Mouse (Mus musculus) hindbrain, embryonic 14.5 days (tissue): ENCODE results near the gene Foxn3. TPM values are rescaled to one million over a fixed set of nuclear protein-coding genes. Genes with fewer than 3 reads are reported as not detected.

Experiments
- ATAC-seq: fragments of 200-750 bp; cut with Nextera tagmentation; 2 replicates; pipeline ENCODE4 v1.8.0; 2017; ENCODE audit warnings: moderate number of reproducible peaks, mild to moderate bottlenecking, moderate TSS enrichment, moderate library complexity; ENCODE audit not compliant: low FRiP score
- DNase-seq: peaks from one replicate; pipeline ENCODE4 v3.0.0-alpha.2; 2015; ENCODE audit warnings: low spot score
- H3K27ac ChIP-seq: fragments of 300-500 bp; sonication (generic); 2 replicates; pipeline ENCODE4 v1.5.1; 2014; ENCODE audit warnings: mild to moderate bottlenecking, moderate library complexity
- H3K27me3 ChIP-seq: fragments of 300-500 bp; sonication (generic); 2 replicates; pipeline ENCODE4 v1.6.1; 2014; ENCODE audit warnings: mild to moderate bottlenecking, low read length, mixed read lengths; ENCODE audit not compliant: control insufficient read depth, insufficient read depth
- H3K36me3 ChIP-seq: fragments of 300-500 bp; sonication (generic); replicated peaks from 2 replicates; pipeline ENCODE4 v1.6.1; 2014; ENCODE audit not compliant: control insufficient read depth, insufficient read depth
- H3K4me1 ChIP-seq: fragments of 300-500 bp; sonication (generic); replicated peaks from 2 replicates; pipeline ENCODE4 v1.6.1; 2014; ENCODE audit warnings: antibody characterized with exemption, low read length, mixed read lengths; ENCODE audit not compliant: control insufficient read depth, insufficient read depth
- H3K4me2 ChIP-seq: fragments of 300-500 bp; sonication (generic); replicated peaks from 2 replicates; pipeline ENCODE4 v1.6.1; 2014; ENCODE audit warnings: mild to moderate bottlenecking, moderate library complexity
- H3K4me3 ChIP-seq: fragments of 300-500 bp; sonication (generic); replicated peaks from 2 replicates; pipeline ENCODE4 v1.5.1; 2014; ENCODE audit warnings: mild to moderate bottlenecking, low read length
- H3K9ac ChIP-seq: fragments of 300-500 bp; sonication (generic); 2 replicates; pipeline ENCODE4 v1.6.1; 2014
- H3K9me3 ChIP-seq: fragments of 300-500 bp; sonication (generic); 2 replicates; pipeline ENCODE4 v1.6.1; 2016; ENCODE audit warnings: low read length; ENCODE audit not compliant: control insufficient read depth
- WGBS: fragments of 180-500 bp; shearing (Covaris S2); extraction: QIAGEN DNeasy Blood & Tissue Kit; methylation state at CpG from one replicate; pipeline ENCODE4 v1.1.7; 2014; 5-methylcytosine and 5-hydroxymethylcytosine counted together
- polyA plus RNA-seq: library from polyadenylated mRNA; unstranded; fragments of >200 nt; fragmentation: Nextera tagmentation; extraction: Ambion mirVana; gene quantifications from 2 replicates; pipeline ENCODE4 v1.2.1, GENCODE M21; 2014

The Foxn3 gene
- polyA plus RNA-seq, 1 experiment from 2014 or later: 84.9 TPM

DNA sequence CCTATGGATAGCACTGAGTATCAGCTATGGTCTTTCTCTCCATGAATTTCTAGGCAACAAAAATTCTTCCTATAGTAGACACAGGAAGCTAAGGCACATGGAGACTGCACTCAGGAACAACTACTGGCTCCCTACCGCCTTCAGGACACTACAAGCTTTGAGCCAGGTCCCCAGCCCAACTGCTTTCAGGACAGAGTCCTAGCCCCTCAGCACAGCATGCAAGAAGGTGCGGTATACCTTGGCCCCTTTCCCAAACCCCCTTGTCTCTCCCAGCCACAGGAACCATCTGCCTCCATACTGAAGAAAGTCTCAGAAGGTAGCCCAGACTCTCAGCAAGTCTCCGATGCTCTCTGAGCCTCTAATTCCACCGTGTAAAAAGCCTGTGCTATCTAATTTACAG, 189.8 kb downstream of the Foxn3 start:
- H3K4me3 ChIP-seq: no peak overlapping the region
- no peaks in the 10 kb centered on the region for H3K27me3 ChIP-seq
- H3K4me2 ChIP-seq: no peak overlapping the region
- no peaks in the 10 kb centered on the region for H3K9me3 ChIP-seq
- H3K9ac ChIP-seq: no peak overlapping the region
- DNase-seq (no peak), ATAC-seq (no peak)
- peak overlapping the region; percentile 22; the same call in 1 of the 2 replicates for H3K27ac ChIP-seq
- H3K36me3 ChIP-seq: no peaks in the 10 kb centered on the region
- peaks cover 41% of the 10 kb centered on the region for H3K4me1 ChIP-seq
- 72% methylated on average over 4 of the region's 4 CpGs for WGBS

DNA sequence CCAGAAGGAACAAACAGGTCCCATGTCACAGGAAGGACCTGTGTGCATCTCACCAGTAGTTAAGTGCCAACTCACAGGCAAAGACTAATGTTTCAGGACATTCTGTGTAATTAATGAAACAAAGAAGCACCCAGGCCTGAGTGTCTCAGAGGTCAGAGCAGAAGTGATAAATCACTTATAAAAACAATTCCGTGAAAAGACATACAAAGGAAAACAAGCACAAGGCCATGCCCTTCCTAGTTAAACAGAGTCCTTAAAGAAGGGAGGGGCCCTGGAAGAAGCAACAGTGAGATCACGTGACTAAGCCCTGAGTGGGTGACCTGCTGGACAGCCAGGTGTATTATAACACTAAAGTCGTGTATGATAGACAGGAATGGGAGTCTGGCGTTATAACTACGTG, 191.9 kb downstream of the Foxn3 start:
- Histone ChIP-seq H3K36me3 (no peaks in the 10 kb centered on the region), H3K27me3 (no peaks in the 10 kb centered on the region), H3K9ac (no peak overlapping the region), H3K9me3 (no peaks in the 10 kb centered on the region), H3K4me3 (no peak overlapping the region), H3K4me2 (no peak overlapping the region), H3K27ac (no peak overlapping the region), H3K4me1 (peaks cover 31% of the 10 kb centered on the region)
- ATAC-seq (no peak), DNase-seq (no peak)
- WGBS: 81% methylated on average over 5 of the region's 5 CpGs

DNA sequence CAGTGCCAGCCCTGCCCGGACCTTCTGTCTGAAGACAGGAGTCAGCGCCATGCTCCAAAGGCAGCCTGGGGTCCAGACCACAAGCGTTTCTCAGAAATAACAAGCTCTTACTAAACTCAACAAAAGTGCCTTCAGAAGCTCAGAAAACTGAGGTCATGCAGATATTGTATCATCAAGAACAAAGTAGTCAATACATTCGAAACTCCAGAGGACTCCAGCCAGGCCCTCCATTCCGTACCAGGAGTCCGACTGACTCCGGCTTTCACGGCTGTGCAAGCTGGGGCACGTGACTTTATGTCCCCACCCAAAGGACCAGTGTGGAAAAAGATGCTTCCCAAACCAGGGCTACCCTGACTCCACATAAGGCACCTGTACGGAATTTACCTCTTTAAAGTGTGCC, 195.1 kb downstream of the Foxn3 start:
- Histone ChIP-seq H3K36me3 (no peaks in the 10 kb centered on the region), H3K9ac (no peak overlapping the region), H3K27ac (no peak overlapping the region), H3K4me2 (no peak overlapping the region), H3K9me3 (no peaks in the 10 kb centered on the region), H3K27me3 (no peaks in the 10 kb centered on the region), H3K4me3 (no peak overlapping the region), H3K4me1 (peaks cover 22% of the 10 kb centered on the region)
- DNase-seq (no peak), ATAC-seq (no peak)
- 93% methylated on average over 10 of the region's 10 CpGs for WGBS

DNA sequence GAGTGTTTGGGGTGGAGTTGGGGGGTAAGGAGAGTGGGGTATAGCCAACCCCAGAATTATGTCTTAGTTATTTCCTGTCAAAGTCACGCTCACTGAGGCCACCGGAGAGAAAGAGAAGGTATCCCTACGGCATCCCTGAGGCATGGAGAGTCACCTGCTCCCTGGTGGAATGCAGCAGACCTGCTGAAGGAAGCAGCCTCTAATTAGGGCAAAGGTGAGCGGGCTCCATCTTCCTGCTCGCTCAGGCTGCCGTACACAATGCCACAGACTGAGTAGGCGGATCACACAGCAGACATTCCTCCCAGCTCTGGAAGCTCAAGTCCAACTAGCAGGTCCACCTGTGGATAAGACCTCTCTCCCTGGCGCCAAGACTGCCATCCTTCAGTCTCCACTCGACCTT, 197.4 kb downstream of the Foxn3 start:
- no peaks in the 10 kb centered on the region for H3K36me3 ChIP-seq
- ATAC-seq: no peak
- WGBS: 86% methylated on average over 9 of the region's 9 CpGs
- H3K27ac ChIP-seq: no peak overlapping the region
- H3K4me3 ChIP-seq: no peak overlapping the region
- no peaks in the 10 kb centered on the region for H3K9me3 ChIP-seq
- peaks cover 22% of the 10 kb centered on the region for H3K4me1 ChIP-seq
- no peak for DNase-seq
- no peak overlapping the region for H3K9ac ChIP-seq
- no peaks in the 10 kb centered on the region for H3K27me3 ChIP-seq
- H3K4me2 ChIP-seq: no peak overlapping the region

DNA sequence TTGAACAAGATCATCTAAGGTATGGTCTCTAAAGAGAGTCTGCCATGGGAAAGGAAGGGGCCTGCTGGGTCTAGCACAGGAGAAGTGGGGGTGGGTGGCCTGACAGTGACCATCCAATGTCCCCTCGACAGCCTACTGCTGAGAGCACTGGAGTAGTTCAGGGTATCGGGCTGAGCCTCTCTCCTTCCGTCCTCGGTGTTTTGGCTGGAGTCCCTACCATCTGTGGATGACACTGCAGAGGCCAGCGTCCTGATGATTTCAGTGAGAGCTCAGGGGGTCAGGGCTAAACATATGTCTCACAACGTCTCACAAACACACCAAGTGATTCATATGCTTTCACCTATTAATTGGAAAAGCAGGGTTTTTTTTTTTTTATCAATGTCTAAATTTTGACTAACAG, 199.2 kb downstream of the Foxn3 start:
- no peaks in the 10 kb centered on the region for H3K27me3 ChIP-seq

DNA sequence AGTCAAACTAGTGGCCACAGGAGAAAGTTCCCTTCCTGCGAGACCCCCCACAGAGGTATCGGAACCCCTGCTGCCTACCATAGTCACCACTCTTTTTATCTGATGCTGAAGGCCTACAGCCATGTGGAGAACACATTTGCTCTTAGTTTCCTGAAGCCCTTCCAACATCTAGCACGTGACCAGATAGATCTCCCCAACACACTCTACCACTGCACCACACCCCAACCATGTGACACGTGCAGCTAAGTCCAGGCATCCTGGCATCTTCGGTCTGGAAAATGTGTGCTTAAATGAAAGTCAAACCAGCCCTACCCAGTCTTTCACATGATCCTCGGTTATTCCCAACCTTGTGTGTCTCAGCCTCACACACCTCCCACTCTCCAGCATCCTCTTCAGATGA, 200.4 kb downstream of the Foxn3 start:
- H3K4me1 ChIP-seq: peaks cover 9% of the 10 kb centered on the region; the same call in 1 of the 2 replicates
- no peaks in the 10 kb centered on the region for H3K36me3 ChIP-seq
- WGBS: 90% methylated on average over 6 of the region's 6 CpGs
- DNase-seq (no peak), ATAC-seq (no peak)
- H3K9me3 ChIP-seq: no peaks in the 10 kb centered on the region
- H3K27ac ChIP-seq: no peak overlapping the region
- no peaks in the 10 kb centered on the region for H3K27me3 ChIP-seq
- H3K4me2 ChIP-seq: no peak overlapping the region
- H3K9ac ChIP-seq: no peak overlapping the region
- no peak overlapping the region for H3K4me3 ChIP-seq

More for the DNA sequence above, 199.2 kb downstream of the Foxn3 start:
- no peak overlapping the region for H3K27ac ChIP-seq
- DNase-seq (no peak), ATAC-seq (no peak)
- WGBS: 54% methylated on average over 6 of the region's 6 CpGs
- no peaks in the 10 kb centered on the region for H3K36me3 ChIP-seq
- H3K4me1 ChIP-seq: peaks cover 12% of the 10 kb centered on the region
- no peaks in the 10 kb centered on the region for H3K9me3 ChIP-seq
- no peak overlapping the region for H3K4me2 ChIP-seq
- H3K4me3 ChIP-seq: no peak overlapping the region
- H3K9ac ChIP-seq: no peak overlapping the region

DNA sequence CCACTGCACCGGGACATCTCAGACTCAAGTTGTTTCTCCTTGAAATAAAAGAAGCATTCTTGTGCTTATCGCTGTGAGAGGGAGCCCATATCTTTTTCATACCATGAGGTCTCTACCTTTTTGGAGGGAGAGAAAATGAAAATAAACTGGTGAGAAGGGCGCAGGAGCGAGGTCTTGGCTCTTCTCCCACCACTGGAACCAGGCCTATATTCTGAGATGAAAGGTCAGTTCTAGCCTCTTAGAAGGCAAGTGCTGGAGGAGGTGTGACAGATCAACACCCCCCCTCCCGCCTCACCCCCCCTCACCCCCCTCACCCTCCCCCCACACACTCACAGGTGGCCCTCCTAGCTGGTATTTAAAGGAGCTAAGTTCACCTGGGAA, 201.6 kb downstream of the Foxn3 start:
- 71% methylated on average over 5 of the region's 5 CpGs for WGBS
- Histone ChIP-seq H3K36me3 (no peaks in the 10 kb centered on the region), H3K4me2 (no peak overlapping the region), H3K4me3 (no peak overlapping the region), H3K9ac (no peak overlapping the region), H3K9me3 (no peaks in the 10 kb centered on the region), H3K4me1 (0 out of 2 replicates have a peak, but pooled peaks cover 5% of the 10 kb centered on the region), H3K27me3 (no peaks in the 10 kb centered on the region), H3K27ac (no peak overlapping the region)
- ATAC-seq (no peak), DNase-seq (no peak)

DNA sequence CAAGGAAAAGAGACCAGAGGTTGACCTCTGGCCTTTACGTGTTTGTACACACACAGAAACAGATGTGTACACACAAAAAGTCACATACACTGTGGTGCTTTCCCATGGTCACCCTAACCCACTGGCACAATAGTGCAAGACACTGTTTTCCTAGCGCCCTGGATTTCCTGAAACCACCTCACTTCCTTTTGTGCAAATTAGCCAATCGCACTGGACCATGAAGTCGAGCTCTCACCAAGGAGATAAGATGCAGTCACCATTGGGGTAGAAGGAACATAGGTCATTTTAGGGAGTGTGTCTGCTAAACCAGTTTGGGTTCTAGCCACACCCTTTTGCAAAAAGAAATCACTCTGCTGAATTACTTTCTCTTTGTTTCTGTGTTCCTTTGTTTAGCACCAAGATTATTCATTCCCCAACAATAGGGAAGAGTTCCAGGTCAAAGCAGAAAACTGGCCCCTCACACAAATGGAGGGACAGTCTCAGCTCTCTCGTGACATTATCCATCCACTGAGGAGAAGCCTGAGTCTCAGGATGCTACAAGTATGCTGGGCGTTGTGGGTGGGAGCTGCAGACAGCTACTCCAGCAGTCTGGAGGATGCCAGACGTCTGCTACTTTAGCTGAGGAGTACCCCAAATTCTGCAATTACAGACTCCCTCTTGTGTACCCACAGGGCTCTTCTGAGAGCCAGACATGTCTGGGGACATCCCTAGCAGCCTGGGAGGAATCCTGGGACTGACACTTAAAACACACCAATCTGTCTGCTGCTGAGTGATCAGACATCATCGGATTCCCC, 202.2 kb downstream of the Foxn3 start:
- Histone ChIP-seq H3K4me1 (0 out of 2 replicates have a peak, but pooled peaks cover 5% of the 10 kb centered on the region), H3K9ac (no peak overlapping the region), H3K4me3 (no peak overlapping the region), H3K36me3 (no peaks in the 10 kb centered on the region), H3K27me3 (no peaks in the 10 kb centered on the region), H3K4me2 (no peak overlapping the region), H3K27ac (no peak overlapping the region), H3K9me3 (no peaks in the 10 kb centered on the region)
- 55% methylated on average over 8 of the region's 8 CpGs for WGBS
- DNase-seq (no peak), ATAC-seq (no peak)

DNA sequence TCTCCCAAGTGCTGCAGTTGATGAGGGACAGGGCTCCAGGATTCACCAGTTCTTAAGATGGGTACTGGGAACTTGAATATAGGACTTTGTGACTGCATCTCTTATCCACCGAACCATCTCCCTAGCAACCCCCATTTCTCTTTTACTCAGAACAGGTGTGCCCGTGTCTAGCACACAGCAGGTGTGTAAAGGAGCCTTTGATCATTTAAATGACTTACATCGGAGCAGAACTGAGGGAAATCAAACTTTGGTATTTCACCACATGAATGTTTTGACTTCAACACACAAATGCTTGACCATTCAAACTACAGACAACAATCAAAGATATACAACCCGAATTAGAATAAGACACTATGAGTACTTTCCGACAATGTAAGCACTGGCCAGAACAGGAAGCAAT, 204.7 kb downstream of the Foxn3 start:
- Histone ChIP-seq H3K4me3 (no peak overlapping the region), H3K9ac (no peak overlapping the region), H3K4me2 (no peak overlapping the region), H3K9me3 (no peaks in the 10 kb centered on the region), H3K36me3 (no peaks in the 10 kb centered on the region), H3K27ac (no peak overlapping the region), H3K27me3 (no peaks in the 10 kb centered on the region), H3K4me1 (0 out of 2 replicates have a peak, but pooled peaks cover under 1% of the 10 kb centered on the region)
- ATAC-seq: no peak
- DNase-seq: no peak
- 80% methylated on average over 5 of the region's 5 CpGs for WGBS
